ENCODE assay signal across 13 mouse cellular contexts in genomic region chr6:125378621-125379020, GRCm38 (mm10). TPM values are rescaled to one million over a fixed set of nuclear protein-coding genes. Genes with fewer than 3 reads are reported as not detected.
DNase-seq lines count a peak whose midpoint lies in the region; ATAC-seq lines count a peak whose summit lies in the region.
"Had no signal": no experiment of that assay in that cellular context is flagged by ENCODE, and none has a peak within 500 bp of the region (broad histone marks: within the 10 kb centered on the region; RNA-seq: fewer than 3 reads in every experiment).

No protein-coding gene starts in this region.

- no peaks in the 10 kb centered on the region for H3K36me3 ChIP-seq in forebrain, embryonic 14.5 days (ENCODE audit: control insufficient read depth, insufficient read depth, low read length)
- H3K36me3 ChIP-seq in forebrain, embryonic 15.5 days, result no peaks in the 10 kb centered on the region
- no peaks in the 10 kb centered on the region for H3K36me3 ChIP-seq in kidney, embryonic 15.5 days
- no peaks in the 10 kb centered on the region for H3K36me3 ChIP-seq in embryonic facial prominence, embryonic 12.5 days
- H3K36me3 ChIP-seq in liver, embryonic 12.5 days, result no peaks in the 10 kb centered on the region

- no peak for DNase-seq in forebrain, embryonic 14.5 days (ENCODE audit: low spot score)
- no peak for DNase-seq in kidney, postnatal 4 days
- DNase-seq in frontal cortex, postnatal 10 days (ENCODE audit: low spot score in 2 of 2), result no peak
- DNase-seq: cerebellum, adult 11-12 months; layer of hippocampus, adult 9-11 months; left cerebral cortex, postnatal 4 days had no signal

- H3K9me3 ChIP-seq in forebrain, embryonic 14.5 days (replicated peaks; ENCODE audit: control insufficient read depth, low read length), result no peaks in the 10 kb centered on the region
- no peaks in the 10 kb centered on the region for H3K9me3 ChIP-seq in forebrain, embryonic 15.5 days
- no peaks in the 10 kb centered on the region for H3K9me3 ChIP-seq in kidney, embryonic 15.5 days (replicated peaks)
- no peaks in the 10 kb centered on the region for H3K9me3 ChIP-seq in embryonic facial prominence, embryonic 12.5 days
- no peaks in the 10 kb centered on the region for H3K9me3 ChIP-seq in liver, embryonic 12.5 days (replicated peaks)

- 12% methylated on average over 6 of the region's 6 CpGs for WGBS in forebrain, embryonic 14.5 days
- WGBS in forebrain, embryonic 15.5 days, result 12% methylated on average over 6 of the region's 6 CpGs
- 18% methylated on average over 6 of the region's 6 CpGs for WGBS in kidney, embryonic 15.5 days
- 11% methylated on average over 6 of the region's 6 CpGs for WGBS in embryonic facial prominence, embryonic 12.5 days
- 7% methylated on average over 6 of the region's 6 CpGs for WGBS in liver, embryonic 12.5 days (ENCODE audit: insufficient replicate concordance)

- no peak overlapping the region for H3K27ac ChIP-seq in forebrain, embryonic 14.5 days (ENCODE audit: low read depth, low read length)
- H3K27ac ChIP-seq in forebrain, embryonic 15.5 days (replicated peaks), result no peak overlapping the region
- H3K27ac ChIP-seq in kidney, embryonic 15.5 days, result no peak overlapping the region
- no peak overlapping the region for H3K27ac ChIP-seq in embryonic facial prominence, embryonic 12.5 days
- no peak overlapping the region for H3K27ac ChIP-seq in liver, embryonic 12.5 days
- H3K27ac ChIP-seq: hindbrain, embryonic 14.5 days had no signal

- no peak overlapping the region for H3K4me3 ChIP-seq in forebrain, embryonic 14.5 days (ENCODE audit: low read depth, low read length)
- H3K4me3 ChIP-seq in forebrain, embryonic 15.5 days, result no peak overlapping the region
- H3K4me3 ChIP-seq in kidney, embryonic 15.5 days (replicated peaks), result no peak overlapping the region
- no peak overlapping the region for H3K4me3 ChIP-seq in embryonic facial prominence, embryonic 12.5 days
- H3K4me3 ChIP-seq in liver, embryonic 12.5 days, result no peak overlapping the region

- H3K4me1 ChIP-seq in forebrain, embryonic 14.5 days (ENCODE audit: control insufficient read depth, insufficient read depth, low read length), result no peaks in the 10 kb centered on the region
- peaks cover 16% of the 10 kb centered on the region for H3K4me1 ChIP-seq in forebrain, embryonic 15.5 days
- H3K4me1 ChIP-seq in kidney, embryonic 15.5 days, result peaks cover 46% of the 10 kb centered on the region
- peaks cover 25% of the 10 kb centered on the region for H3K4me1 ChIP-seq in embryonic facial prominence, embryonic 12.5 days
- peaks cover 29% of the 10 kb centered on the region for H3K4me1 ChIP-seq in liver, embryonic 12.5 days

- H3K4me2 ChIP-seq in forebrain, embryonic 14.5 days (ENCODE audit: low read length), result no peak overlapping the region
- H3K4me2 ChIP-seq in forebrain, embryonic 15.5 days (replicated peaks), result no peak overlapping the region
- H3K4me2 ChIP-seq in kidney, embryonic 15.5 days, result peak overlapping the region; percentile 93
- H3K4me2 ChIP-seq in embryonic facial prominence, embryonic 12.5 days (replicated peaks), result no peak overlapping the region
- H3K4me2 ChIP-seq in liver, embryonic 12.5 days, result peak overlapping the region; percentile 39
- H3K4me2 ChIP-seq: hindbrain, embryonic 14.5 days had no signal

- peaks cover 31% of the 10 kb centered on the region for H3K27me3 ChIP-seq in forebrain, embryonic 14.5 days (replicated peaks; ENCODE audit: control insufficient read depth, insufficient read depth, low read length)
- H3K27me3 ChIP-seq in forebrain, embryonic 15.5 days, result peaks cover 50% of the 10 kb centered on the region
- peaks cover 40% of the 10 kb centered on the region for H3K27me3 ChIP-seq in kidney, embryonic 15.5 days
- peaks cover 63% of the 10 kb centered on the region for H3K27me3 ChIP-seq in embryonic facial prominence, embryonic 12.5 days
- peaks cover 83% of the 10 kb centered on the region for H3K27me3 ChIP-seq in liver, embryonic 12.5 days (replicated peaks)

- ATAC-seq in forebrain, embryonic 14.5 days, result peak; percentile 7; the same call in 1 of the 2 replicates
- ATAC-seq in forebrain, embryonic 15.5 days (replicated peaks), result no peak
- ATAC-seq in kidney, embryonic 15.5 days (replicated peaks; ENCODE audit: low FRiP score), result no peak
- no peak for ATAC-seq in embryonic facial prominence, embryonic 12.5 days (ENCODE audit: insufficient number of reproducible peaks, insufficient read depth, low FRiP score, low TSS enrichment)
- ATAC-seq in liver, embryonic 12.5 days, result no peak
- no peak for ATAC-seq in cerebellum, adult (ENCODE audit: insufficient number of reproducible peaks, low FRiP score, low TSS enrichment)
- ATAC-seq: forebrain, embryonic 16.5 days had no signal

- H3K9ac ChIP-seq in forebrain, embryonic 14.5 days (ENCODE audit: low read length), result no peak overlapping the region
- H3K9ac ChIP-seq in forebrain, embryonic 15.5 days (replicated peaks), result no peak overlapping the region
- H3K9ac ChIP-seq in kidney, embryonic 15.5 days, result no peak overlapping the region
- peak overlapping the region; percentile 8; the same call in 1 of the 2 replicates for H3K9ac ChIP-seq in embryonic facial prominence, embryonic 12.5 days
- no peak overlapping the region for H3K9ac ChIP-seq in liver, embryonic 12.5 days
- H3K9ac ChIP-seq: hindbrain, embryonic 14.5 days had no signal

RNA-seq across cellular contexts. Expression of gene Plekhg6, which starts 2.0 kb away (rescaled TPM):
- polyA plus RNA-seq in forebrain, embryonic 14.5 days (2014; fragmentation: Nextera tagmentation; extraction: Ambion mirVana), result 0.16 TPM in 1 of 2 replicates, not detected in the other
- 0.06 and 0.10 TPM in 2 replicates for polyA plus RNA-seq in forebrain, embryonic 15.5 days (2015; fragmentation: Nextera tagmentation; extraction: Ambion mirVana)
- 4.7 and 4.9 TPM in 2 replicates for polyA plus RNA-seq in kidney, embryonic 15.5 days (2015; fragmentation: Nextera tagmentation; extraction: Ambion mirVana)
- 0.34 and 0.47 TPM in 2 replicates for polyA plus RNA-seq in embryonic facial prominence, embryonic 12.5 days (2016; fragmentation: Nextera tagmentation; extraction: Ambion mirVana)
- polyA plus RNA-seq in liver, embryonic 12.5 days (2016; fragmentation: Nextera tagmentation; extraction: Ambion mirVana), result 0.37 and 0.39 TPM in 2 replicates
- polyA plus RNA-seq: forebrain, embryonic 16.5 days had no signal

RNA-seq across cellular contexts. Expression of gene Tnfrsf1a, which starts 29.5 kb away (rescaled TPM):
- polyA plus RNA-seq in forebrain, embryonic 14.5 days (2014; fragmentation: Nextera tagmentation; extraction: Ambion mirVana), result 14.2 and 16.2 TPM in 2 replicates
- 11.3 and 13.0 TPM in 2 replicates for polyA plus RNA-seq in forebrain, embryonic 15.5 days (2015; fragmentation: Nextera tagmentation; extraction: Ambion mirVana)
- polyA plus RNA-seq in kidney, embryonic 15.5 days (2015; fragmentation: Nextera tagmentation; extraction: Ambion mirVana), result 73.2 and 83.3 TPM in 2 replicates
- 49.4 and 51.9 TPM in 2 replicates for polyA plus RNA-seq in embryonic facial prominence, embryonic 12.5 days (2016; fragmentation: Nextera tagmentation; extraction: Ambion mirVana)
- polyA plus RNA-seq in liver, embryonic 12.5 days (2016; fragmentation: Nextera tagmentation; extraction: Ambion mirVana), result 23.0 and 23.4 TPM in 2 replicates

RNA-seq across cellular contexts. Expression of gene Scnn1a, which starts 58.2 kb away (rescaled TPM):
- polyA plus RNA-seq in forebrain, embryonic 14.5 days (2014; fragmentation: Nextera tagmentation; extraction: Ambion mirVana), result 0.29 and 0.37 TPM in 2 replicates
- 0.20 and 0.25 TPM in 2 replicates for polyA plus RNA-seq in forebrain, embryonic 15.5 days (2015; fragmentation: Nextera tagmentation; extraction: Ambion mirVana)
- 4.4 and 4.8 TPM in 2 replicates for polyA plus RNA-seq in kidney, embryonic 15.5 days (2015; fragmentation: Nextera tagmentation; extraction: Ambion mirVana)
- polyA plus RNA-seq in embryonic facial prominence, embryonic 12.5 days (2016; fragmentation: Nextera tagmentation; extraction: Ambion mirVana), result 0.52 and 1.1 TPM in 2 replicates
- polyA plus RNA-seq in liver, embryonic 12.5 days (2016; fragmentation: Nextera tagmentation; extraction: Ambion mirVana), result 0.23 and 0.50 TPM in 2 replicates

Comparison
In these comparisons a context has a peak if more than half of its experiments do, and no peak if none do; other contexts are left out.
1. H3K4me2 ChIP-seq: peak in kidney, embryonic 15.5 days (single experiment) and liver, embryonic 12.5 days (single experiment); none in forebrain, embryonic 14.5 days (single experiment), forebrain, embryonic 15.5 days (single experiment) and embryonic facial prominence, embryonic 12.5 days (single experiment).